Mouse (Mus musculus): ENCODE data around the gene Dcun1d1. TPM values are rescaled to one million over a fixed set of nuclear protein-coding genes. Genes with fewer than 3 reads are reported as not detected.
A peak's percentile ranks its signal among the peaks of the same experiment; 100 is the strongest.

Dcun1d1 gene
- polyA plus RNA-seq, 1 experiment from 2014 or later: 98.8 TPM

DNA sequence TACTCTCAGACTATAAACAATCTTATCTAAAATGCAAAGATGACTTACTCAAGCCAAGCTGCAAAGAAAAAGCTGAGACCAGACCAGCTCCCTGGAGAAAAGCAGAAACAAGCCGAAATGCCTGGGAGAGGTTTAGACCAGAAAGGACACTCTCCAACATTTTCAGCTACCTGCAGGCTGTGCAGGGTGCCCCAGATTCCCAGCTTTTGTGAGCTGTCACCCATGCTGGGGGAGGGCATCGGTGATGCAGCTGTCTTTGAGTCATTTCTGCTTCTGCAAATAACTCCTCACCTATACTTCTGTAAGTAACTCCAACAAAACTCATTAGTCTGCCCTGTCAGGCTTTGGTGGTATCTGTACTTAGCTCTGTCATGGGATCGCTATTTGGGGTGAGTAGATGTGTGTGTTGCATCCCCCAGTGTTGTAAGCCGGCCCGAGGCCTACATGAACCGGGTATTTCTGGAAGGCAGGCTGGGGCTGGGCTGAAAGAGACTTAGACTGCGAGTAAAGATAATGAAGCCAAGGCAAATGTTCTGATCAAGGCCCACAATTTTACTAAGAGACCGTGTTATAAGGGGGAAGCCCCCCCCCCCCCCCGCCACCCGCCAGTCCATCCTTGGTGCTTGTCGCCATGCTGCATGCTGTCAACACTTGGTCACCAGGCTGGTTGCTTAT, 17.8 kb upstream of the Dcun1d1 start:
- H3K4me2 ChIP-seq: no peak overlapping the region
- no peak for ATAC-seq (ENCODE audit: low read depth)
- H3K9ac ChIP-seq: no peak overlapping the region
- no peak overlapping the region for H3K4me3 ChIP-seq
- H3K27me3 ChIP-seq: no peaks in the 10 kb centered on the region
- H3K36me3 ChIP-seq: peaks cover 37% of the 10 kb centered on the region
- no peaks in the 10 kb centered on the region for H3K4me1 ChIP-seq (replicated peaks)
- 93% methylated on average over 11 of the region's 11 CpGs for WGBS
- H3K9me3 ChIP-seq: no peaks in the 10 kb centered on the region
- no peak overlapping the region for H3K27ac ChIP-seq (replicated peaks)

DNA sequence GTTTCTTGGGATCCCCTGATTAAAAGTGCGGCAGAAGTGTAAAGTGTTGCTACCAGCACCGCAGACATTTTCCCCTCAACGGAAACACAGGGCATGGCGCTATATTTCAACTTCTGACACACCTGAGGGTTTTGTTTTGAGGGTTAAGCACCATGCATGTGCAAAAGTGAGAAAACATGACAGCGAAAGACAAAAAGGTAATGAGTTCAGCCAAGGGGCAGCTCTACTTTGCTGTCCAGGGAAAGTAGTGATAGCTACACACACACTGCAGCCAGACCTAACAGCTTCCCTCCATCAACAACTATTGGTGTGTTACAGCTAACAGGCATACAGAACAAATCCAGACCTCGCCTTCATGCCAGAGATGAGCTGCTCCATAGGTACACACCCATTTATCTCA, 16.6 kb upstream of the Dcun1d1 start:
- Histone ChIP-seq H3K4me1 (replicated peaks) (no peaks in the 10 kb centered on the region), H3K36me3 (peaks cover 26% of the 10 kb centered on the region), H3K9me3 (no peaks in the 10 kb centered on the region), H3K9ac (no peak overlapping the region), H3K27ac (replicated peaks) (no peak overlapping the region), H3K27me3 (no peaks in the 10 kb centered on the region), H3K4me3 (no peak overlapping the region), H3K4me2 (no peak overlapping the region)
- 93% methylated on average over 6 of the region's 6 CpGs for WGBS
- no peak for ATAC-seq (ENCODE audit: low read depth)

DNA sequence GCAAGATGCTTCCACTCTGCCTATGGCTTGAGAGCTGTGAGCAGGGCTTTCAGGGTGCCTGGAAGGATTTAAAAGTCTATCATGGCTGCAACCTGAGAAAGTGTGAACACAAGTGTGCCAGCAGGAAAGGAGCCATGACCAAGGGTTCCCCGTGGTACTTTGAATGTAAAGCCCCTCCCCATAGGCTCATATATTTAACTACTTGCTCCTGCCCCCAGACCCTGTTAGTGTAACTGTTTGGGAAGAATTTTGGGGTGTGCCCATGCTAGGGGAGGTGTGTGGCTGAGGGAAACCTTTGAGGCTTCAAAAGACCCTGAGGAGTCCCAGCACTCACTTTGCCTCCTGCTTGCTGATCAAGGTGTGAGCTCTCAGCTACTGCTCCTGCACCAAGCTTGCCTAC, 15.9 kb upstream of the Dcun1d1 start:
- ATAC-seq (ENCODE audit: low read depth): no peak
- Histone ChIP-seq H3K4me1 (replicated peaks) (no peaks in the 10 kb centered on the region), H3K27ac (replicated peaks) (no peak overlapping the region), H3K4me2 (no peak overlapping the region), H3K9me3 (no peaks in the 10 kb centered on the region), H3K27me3 (no peaks in the 10 kb centered on the region), H3K4me3 (no peak overlapping the region), H3K9ac (no peak overlapping the region), H3K36me3 (peaks cover 20% of the 10 kb centered on the region)
- WGBS: 59% methylated on average over 1 of the region's 1 CpGs

DNA sequence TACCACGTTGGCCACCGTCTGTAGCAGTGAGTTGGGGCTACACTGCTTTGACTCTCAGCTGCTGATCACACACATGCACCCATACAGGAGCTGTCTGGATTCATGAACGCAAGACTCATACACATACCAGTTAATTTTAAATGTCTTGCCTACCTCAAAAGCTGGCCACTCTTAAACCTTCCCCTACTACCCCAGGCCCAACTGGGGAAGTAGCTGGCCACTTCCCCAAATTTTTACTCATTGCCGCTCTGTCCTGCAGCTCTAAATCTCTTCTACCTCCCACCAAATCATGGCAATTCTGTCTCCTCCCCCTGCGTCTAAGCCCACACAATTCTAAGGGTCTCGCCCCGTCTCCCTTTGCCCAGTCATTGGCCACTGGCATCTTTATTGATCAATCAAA, 11.0 kb upstream of the Dcun1d1 start:
- Histone ChIP-seq H3K9ac (no peak overlapping the region), H3K36me3 (no peaks in the 10 kb centered on the region), H3K4me3 (no peak overlapping the region), H3K4me1 (replicated peaks) (no peaks in the 10 kb centered on the region), H3K9me3 (no peaks in the 10 kb centered on the region), H3K4me2 (no peak overlapping the region), H3K27me3 (no peaks in the 10 kb centered on the region), H3K27ac (replicated peaks) (no peak overlapping the region)
- 82% methylated on average over 7 of the region's 7 CpGs for WGBS
- no peak for ATAC-seq (ENCODE audit: low read depth)

DNA sequence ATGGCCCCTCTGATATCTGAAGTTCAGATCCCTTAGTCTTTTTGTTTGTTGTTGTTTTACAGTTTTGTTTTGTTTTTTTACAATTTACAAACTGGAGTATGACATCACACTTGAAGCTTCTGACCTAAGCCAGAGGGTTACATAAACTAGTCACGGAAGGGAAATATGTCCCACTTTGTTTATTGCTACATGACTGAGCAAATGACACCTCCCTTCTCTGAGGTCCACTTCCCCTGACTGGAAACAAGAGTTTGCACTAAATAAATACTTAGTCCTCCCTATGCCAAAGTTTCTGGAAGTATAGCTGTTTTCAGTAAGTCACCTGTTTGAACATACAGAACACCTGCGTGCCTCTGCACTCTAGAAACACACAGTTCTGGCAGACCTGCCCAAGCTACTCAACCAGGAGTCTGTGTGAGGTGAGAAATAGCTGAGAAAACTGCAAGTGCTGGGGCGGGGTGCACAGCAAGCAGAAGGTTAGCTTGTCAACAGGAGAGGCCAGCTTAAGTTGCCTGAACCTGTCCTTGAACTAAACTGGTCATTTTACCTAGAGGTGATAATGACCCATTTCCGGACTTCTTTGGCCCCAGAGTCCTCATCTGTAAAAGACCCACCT, 3.4 kb upstream of the Dcun1d1 start:
- H3K4me1 ChIP-seq (replicated peaks): no peaks in the 10 kb centered on the region
- H3K4me2 ChIP-seq: no peak overlapping the region
- no peak overlapping the region for H3K9ac ChIP-seq
- no peak overlapping the region for H3K27ac ChIP-seq (replicated peaks)
- no peaks in the 10 kb centered on the region for H3K9me3 ChIP-seq
- H3K27me3 ChIP-seq: no peaks in the 10 kb centered on the region
- 91% methylated on average over 4 of the region's 4 CpGs for WGBS
- H3K36me3 ChIP-seq: no peaks in the 10 kb centered on the region
- no peak for ATAC-seq (ENCODE audit: low read depth)
- H3K4me3 ChIP-seq: no peak overlapping the region

DNA sequence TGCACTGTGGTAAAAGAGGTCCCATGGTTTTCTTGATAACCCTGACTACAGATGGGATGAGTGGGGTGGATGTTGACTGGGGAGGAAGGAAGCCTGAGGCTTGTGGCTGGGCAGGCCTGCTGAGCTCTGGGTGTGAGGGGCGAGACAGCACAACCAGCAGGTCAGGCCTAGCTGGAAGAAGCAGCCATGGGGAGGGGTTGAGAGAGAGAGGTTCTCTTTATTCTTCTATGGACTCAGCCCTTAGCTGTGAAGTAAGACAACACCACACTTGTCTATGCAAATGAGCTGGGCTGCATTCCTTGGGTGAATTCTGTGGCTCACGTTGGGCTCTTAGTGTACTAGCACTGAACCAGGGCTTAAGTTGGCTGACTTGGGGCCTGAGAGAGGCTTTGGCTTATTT, 2.8 kb upstream of the Dcun1d1 start:
- Histone ChIP-seq H3K27me3 (no peaks in the 10 kb centered on the region), H3K4me2 (no peak overlapping the region), H3K36me3 (no peaks in the 10 kb centered on the region), H3K9ac (no peak overlapping the region), H3K9me3 (no peaks in the 10 kb centered on the region), H3K4me1 (replicated peaks) (no peaks in the 10 kb centered on the region), H3K27ac (replicated peaks) (no peak overlapping the region), H3K4me3 (no peak overlapping the region)
- WGBS: 42% methylated on average over 2 of the region's 2 CpGs
- ATAC-seq (ENCODE audit: low read depth): no peak

DNA sequence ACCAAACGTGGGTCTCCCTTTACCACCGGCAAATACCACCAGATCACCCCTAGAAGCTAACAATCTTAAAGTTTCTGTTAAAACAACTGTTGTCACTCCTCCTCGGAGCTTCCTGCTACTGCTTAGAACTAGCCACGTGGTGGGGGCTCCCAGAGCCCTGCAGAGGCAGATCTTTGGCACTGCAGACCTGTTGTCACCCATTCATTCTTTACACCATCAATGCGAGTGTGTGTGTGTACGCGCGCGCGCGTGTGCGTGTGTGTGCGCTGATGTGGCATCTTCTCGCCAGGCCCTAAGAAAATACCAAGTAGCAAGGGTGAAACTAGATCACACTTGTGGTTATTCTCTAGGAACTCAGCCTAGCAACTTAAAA, 3.9 kb downstream of the Dcun1d1 start:
- H3K4me2 ChIP-seq: peak overlapping the region; percentile 89
- no peaks in the 10 kb centered on the region for H3K36me3 ChIP-seq
- peak overlapping the region; percentile 97 for H3K9ac ChIP-seq
- H3K9me3 ChIP-seq: no peaks in the 10 kb centered on the region
- under 1% methylated on average over 14 of the region's 14 CpGs for WGBS
- H3K27ac ChIP-seq (replicated peaks): peak overlapping the region; percentile 92
- peaks cover 36% of the 10 kb centered on the region for H3K4me1 ChIP-seq (replicated peaks)
- peak overlapping the region; percentile 92 for H3K4me3 ChIP-seq
- ATAC-seq (ENCODE audit: low read depth): peak; percentile 66; the same call in 1 of the 2 replicates
- H3K27me3 ChIP-seq: no peaks in the 10 kb centered on the region

DNA sequence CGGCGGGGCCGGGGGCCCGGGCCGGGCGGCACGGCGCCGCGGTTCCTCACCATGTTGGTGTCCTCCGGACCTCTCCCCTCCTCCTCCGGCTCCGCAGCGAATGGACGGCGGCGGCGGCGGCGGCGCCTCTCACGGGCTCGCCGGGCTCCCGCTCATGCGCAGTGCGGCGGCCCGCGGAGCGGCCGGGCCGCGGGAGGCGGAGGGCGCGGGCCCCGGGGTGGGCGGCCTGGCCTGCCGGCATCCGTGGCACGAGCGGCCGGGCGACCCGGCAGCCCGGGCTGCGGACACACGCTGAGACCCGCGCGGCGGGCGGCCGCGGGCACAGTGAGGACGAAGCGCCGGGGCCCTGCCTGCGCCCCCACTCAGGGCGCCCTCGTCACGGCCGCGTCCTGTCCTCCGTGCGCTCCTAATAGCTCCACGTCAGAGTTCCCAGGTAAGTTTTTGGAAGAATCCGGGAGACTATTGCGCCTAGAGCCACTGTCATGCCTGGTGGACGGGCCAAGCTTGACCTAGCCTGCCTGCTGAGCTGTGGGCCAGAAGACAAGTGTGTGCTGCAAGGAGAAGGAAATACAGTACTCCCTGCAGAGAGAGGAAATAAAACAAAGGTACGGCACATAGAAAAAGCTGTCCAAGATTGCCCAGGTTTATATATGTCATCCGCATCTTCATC, 4.4 kb downstream of the Dcun1d1 start:
- WGBS: under 1% methylated on average over 26 of the region's 73 CpGs
- Histone ChIP-seq H3K9ac (peak overlapping the region; percentile 97), H3K9me3 (no peaks in the 10 kb centered on the region), H3K4me2 (peak overlapping the region; percentile 89), H3K27ac (replicated peaks) (peak overlapping the region; percentile 92), H3K4me1 (replicated peaks) (peaks cover 36% of the 10 kb centered on the region), H3K36me3 (no peaks in the 10 kb centered on the region), H3K27me3 (no peaks in the 10 kb centered on the region), H3K4me3 (peak overlapping the region; percentile 92)
- peak; percentile 96 for ATAC-seq (ENCODE audit: low read depth)

DNA sequence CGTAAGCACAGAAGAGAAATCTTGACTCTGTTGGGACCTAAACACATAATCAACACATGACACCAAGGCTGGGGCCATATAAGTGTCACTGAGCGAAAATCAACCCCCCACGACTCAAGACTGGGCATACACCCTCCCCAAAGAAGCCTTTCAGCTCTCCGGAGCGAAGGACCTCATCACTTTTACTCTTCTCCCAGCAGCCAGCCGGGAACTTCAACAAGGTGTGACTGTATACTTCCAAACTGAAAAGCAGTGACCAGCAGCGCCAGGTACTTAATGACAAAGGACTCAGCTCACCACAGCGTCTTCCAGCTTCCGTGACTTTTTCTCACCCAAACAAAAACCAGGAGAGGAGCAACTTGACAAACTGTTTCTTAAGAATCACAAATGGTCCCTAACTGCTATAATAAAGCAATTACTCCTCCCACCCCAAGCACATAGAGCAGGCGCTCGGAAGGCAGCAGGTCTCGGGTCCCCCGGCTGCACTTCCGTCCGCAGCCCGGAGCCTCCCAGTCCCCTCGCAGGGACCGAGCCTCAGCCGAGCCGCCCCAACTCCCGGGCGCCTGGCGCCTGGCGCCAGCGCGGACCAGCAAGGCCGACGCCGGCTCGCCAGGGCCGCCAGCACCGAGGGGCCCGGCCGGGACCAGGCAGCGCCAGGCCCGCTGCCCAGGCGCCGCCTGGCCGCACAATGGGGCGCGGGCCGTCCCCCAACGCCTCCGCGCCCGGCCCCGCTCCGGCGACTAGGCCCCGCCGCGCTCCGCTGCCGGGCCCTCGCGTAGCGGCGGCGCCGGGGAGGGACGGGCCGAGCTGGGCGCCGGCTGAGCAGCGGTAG, 5.1 kb downstream of the Dcun1d1 start:
- Histone ChIP-seq H3K27ac (replicated peaks) (peak overlapping the region; percentile 92), H3K27me3 (no peaks in the 10 kb centered on the region), H3K4me1 (replicated peaks) (peaks cover 36% of the 10 kb centered on the region), H3K4me3 (peak overlapping the region; percentile 92), H3K9ac (peak overlapping the region; percentile 97), H3K9me3 (no peaks in the 10 kb centered on the region), H3K36me3 (no peaks in the 10 kb centered on the region), H3K4me2 (peak overlapping the region; percentile 89)
- peak; percentile 80 for ATAC-seq (ENCODE audit: low read depth)
- under 1% methylated on average over 63 of the region's 65 CpGs for WGBS

DNA sequence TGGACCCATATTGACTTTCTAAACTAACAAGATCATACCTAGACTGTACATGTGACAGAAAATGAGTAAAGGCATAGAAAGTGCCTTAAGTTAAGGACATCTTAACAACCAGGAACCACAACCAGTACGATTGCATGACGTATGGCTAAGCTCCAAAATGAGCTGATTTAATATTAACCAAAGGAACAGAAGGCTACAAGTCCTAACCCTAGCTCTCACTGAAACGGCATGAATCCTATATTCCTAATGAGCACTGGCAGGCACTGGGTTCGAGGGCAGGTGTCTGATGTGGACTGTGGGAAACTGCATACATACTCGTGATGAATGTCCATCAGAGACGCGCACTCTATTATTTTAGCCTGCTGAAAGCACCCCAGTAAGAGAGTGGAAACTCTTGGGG, 5.9 kb downstream of the Dcun1d1 start:
- no peak overlapping the region for H3K27ac ChIP-seq (replicated peaks)
- no peak for ATAC-seq (ENCODE audit: low read depth)
- H3K36me3 ChIP-seq: no peaks in the 10 kb centered on the region
- H3K4me1 ChIP-seq (replicated peaks): peaks cover 36% of the 10 kb centered on the region
- H3K27me3 ChIP-seq: no peaks in the 10 kb centered on the region
- peak overlapping the region; percentile 92 for H3K4me3 ChIP-seq
- no peaks in the 10 kb centered on the region for H3K9me3 ChIP-seq
- H3K4me2 ChIP-seq: peak overlapping the region; percentile 89
- H3K9ac ChIP-seq: peak overlapping the region; percentile 97
- WGBS: 31% methylated on average over 7 of the region's 7 CpGs

DNA sequence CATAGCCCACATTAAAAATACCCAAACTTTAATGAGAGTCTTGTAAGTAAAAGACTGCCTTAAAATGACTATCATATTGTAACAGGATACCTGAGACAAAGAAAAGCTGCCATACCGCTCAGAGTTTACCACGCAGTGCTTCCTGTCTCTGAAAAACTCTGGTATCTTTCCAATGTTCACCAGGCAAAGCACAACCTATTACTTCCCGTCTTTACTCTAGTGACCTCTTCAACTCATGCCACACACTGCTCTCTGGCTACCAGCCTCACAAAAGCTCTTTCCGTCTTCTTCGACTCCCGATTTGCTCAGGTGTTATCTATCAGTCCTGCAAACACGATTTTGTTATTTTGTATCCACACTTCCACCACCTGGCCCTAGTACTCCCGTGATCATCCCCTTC, 7.4 kb downstream of the Dcun1d1 start:
- ATAC-seq (ENCODE audit: low read depth): no peak
- WGBS: 78% methylated on average over 8 of the region's 8 CpGs
- no peak overlapping the region for H3K27ac ChIP-seq (replicated peaks)
- H3K4me1 ChIP-seq (replicated peaks): peaks cover 36% of the 10 kb centered on the region
- no peaks in the 10 kb centered on the region for H3K9me3 ChIP-seq
- no peak overlapping the region for H3K4me2 ChIP-seq
- no peak overlapping the region for H3K4me3 ChIP-seq
- H3K9ac ChIP-seq: peak overlapping the region; percentile 6; the same call in 1 of the 2 replicates
- no peaks in the 10 kb centered on the region for H3K36me3 ChIP-seq
- H3K27me3 ChIP-seq: no peaks in the 10 kb centered on the region

DNA sequence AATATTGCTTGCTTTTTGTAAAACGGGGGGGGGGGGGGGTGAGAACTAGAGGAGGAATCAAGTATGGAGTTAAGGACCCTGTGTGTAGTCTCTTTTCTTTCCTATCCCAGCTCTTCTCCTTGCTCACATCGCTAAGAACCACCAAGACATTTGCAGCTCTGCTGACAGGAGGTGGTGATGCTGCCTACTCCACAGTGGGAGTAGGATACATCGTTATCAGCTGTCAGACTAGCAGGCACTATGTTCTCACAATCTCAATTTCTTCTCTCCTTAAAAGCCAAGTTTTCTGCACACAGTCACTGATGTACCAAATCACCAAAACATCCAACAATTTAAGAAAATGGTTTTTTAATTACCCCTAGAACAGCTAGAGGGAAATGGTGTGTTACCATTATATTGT, 7.8 kb downstream of the Dcun1d1 start:
- Histone ChIP-seq H3K9me3 (no peaks in the 10 kb centered on the region), H3K27me3 (no peaks in the 10 kb centered on the region), H3K9ac (no peak overlapping the region), H3K36me3 (no peaks in the 10 kb centered on the region), H3K4me2 (no peak overlapping the region), H3K4me1 (replicated peaks) (peaks cover 34% of the 10 kb centered on the region), H3K4me3 (no peak overlapping the region), H3K27ac (replicated peaks) (no peak overlapping the region)
- 76% methylated on average over 3 of the region's 3 CpGs for WGBS
- no peak for ATAC-seq (ENCODE audit: low read depth)
